Mouse (Mus musculus) kidney, adult 18-20 months (tissue): ENCODE data around the gene Zbtb16.

Experiments
- DNase-seq: peaks from one replicate; pipeline ENCODE4 v3.0.0; 2021

Gene Zbtb16

GRCm38 (mm10) chr9:48824533-48825130, 11.4 kb downstream of the Zbtb16 start:
- DNase-seq, result no peak

- DNase-seq, result no peak
Observed at GRCm38 (mm10) chr9:48823851-48824250, 12.2 kb downstream of the Zbtb16 start.

- no peak for DNase-seq
Observed at GRCm38 (mm10) chr9:48823319-48823705, 12.7 kb downstream of the Zbtb16 start.

- DNase-seq, result no peak
Observed at GRCm38 (mm10) chr9:48822586-48823318, 13.3 kb downstream of the Zbtb16 start.

GRCm38 (mm10) chr9:48821916-48822585, 14.0 kb downstream of the Zbtb16 start:
- no peak for DNase-seq

- no peak for DNase-seq
Observed at GRCm38 (mm10) chr9:48821431-48821830, 14.6 kb downstream of the Zbtb16 start.

GRCm38 (mm10) chr9:48820791-48821190, 15.2 kb downstream of the Zbtb16 start:
- DNase-seq, result no peak

- no peak for DNase-seq
Observed at GRCm38 (mm10) chr9:48819695-48820094, 16.3 kb downstream of the Zbtb16 start.

GRCm38 (mm10) chr9:48819137-48819536, 16.9 kb downstream of the Zbtb16 start:
- DNase-seq, result no peak

GRCm38 (mm10) chr9:48817907-48818306, 18.1 kb downstream of the Zbtb16 start:
- no peak for DNase-seq

GRCm38 (mm10) chr9:48817399-48817793, 18.6 kb downstream of the Zbtb16 start:
- DNase-seq, result no peak

GRCm38 (mm10) chr9:48816678-48817398, 19.2 kb downstream of the Zbtb16 start:
- DNase-seq, result no peak

GRCm38 (mm10) chr9:48816157-48816556, 19.9 kb downstream of the Zbtb16 start:
- no peak for DNase-seq

GRCm38 (mm10) chr9:48814881-48815495, 21.0 kb downstream of the Zbtb16 start:
- DNase-seq, result no peak

GRCm38 (mm10) chr9:48813960-48814880, 21.8 kb downstream of the Zbtb16 start:
- DNase-seq, result no peak

- DNase-seq, result no peak
Observed at GRCm38 (mm10) chr9:48812352-48812751, 23.7 kb downstream of the Zbtb16 start.

GRCm38 (mm10) chr9:48806591-48806990, 29.4 kb downstream of the Zbtb16 start:
- DNase-seq, result no peak

- DNase-seq, result no peak
Observed at GRCm38 (mm10) chr9:48805850-48806249, 30.2 kb downstream of the Zbtb16 start.

GRCm38 (mm10) chr9:48804509-48804908, 31.5 kb downstream of the Zbtb16 start:
- no peak for DNase-seq

GRCm38 (mm10) chr9:48803460-48804240, 32.4 kb downstream of the Zbtb16 start:
- no peak for DNase-seq

- no peak for DNase-seq
Observed at GRCm38 (mm10) chr9:48802374-48802773, 33.6 kb downstream of the Zbtb16 start.
